Mouse (Mus musculus) liver, embryonic 14.5 days (tissue): ENCODE measurements around the gene Dolpp1. TPM values are rescaled to one million over a fixed set of nuclear protein-coding genes. Genes with fewer than 3 reads are reported as not detected.
A peak's percentile ranks its signal among the peaks of the same experiment; 100 is the strongest.

ENCODE experiments used
- ATAC-seq: fragments of 200-750 bp; cut with Nextera tagmentation; 2 replicates; pipeline ENCODE4 v1.8.0; 2017; ENCODE audit warnings: moderate number of reproducible peaks, mild to moderate bottlenecking, moderate library complexity; ENCODE audit not compliant: insufficient read depth
- DNase-seq, 3 experiments: peaks; one replicate each; pipeline ENCODE4 v3.0.0-alpha.2; 2012 to 2013; ENCODE audit warnings: low read depth in 3 of 3, low spot score in 3 of 3
- H3K27ac ChIP-seq: fragments of 300-500 bp; sonication (generic); 2 replicates; pipeline ENCODE4 v1.5.1; 2014; ENCODE audit warnings: moderate library complexity, mild to moderate bottlenecking, control low read depth, inconsistent platforms
- H3K27me3 ChIP-seq: fragments of 300-500 bp; sonication (generic); 2 replicates; pipeline ENCODE4 v1.6.1; 2014; ENCODE audit warnings: mild to moderate bottlenecking, low read length, moderate library complexity; ENCODE audit not compliant: control insufficient read depth, insufficient read depth
- H3K36me3 ChIP-seq: fragments of 300-500 bp; sonication (generic); replicated peaks from 2 replicates; pipeline ENCODE4 v1.6.1; 2014; ENCODE audit warnings: low read depth; ENCODE audit not compliant: control insufficient read depth, insufficient read depth
- H3K4me1 ChIP-seq, 2 experiments: fragments of 200-500 bp in 1 of 2; fragments of 300-500 bp in 1 of 2; sonication (generic) in 1 of 2; replicated peaks; 2 replicates each; pipeline ENCODE4 v1.6.1; 2012 to 2014; ENCODE audit warnings: antibody characterized with exemption in 1 of 2, inconsistent platforms in 1 of 2, low read length in 1 of 2; ENCODE audit not compliant: control insufficient read depth in 2 of 2, insufficient read depth in 2 of 2
- H3K4me2 ChIP-seq: fragments of 300-500 bp; sonication (generic); 2 replicates; pipeline ENCODE4 v1.6.1; 2014; ENCODE audit warnings: low read depth, mild to moderate bottlenecking, control low read depth, moderate library complexity
- H3K4me3 ChIP-seq, 2 experiments: fragments of 200-500 bp in 1 of 2; fragments of 300-500 bp in 1 of 2; sonication (generic) in 1 of 2; 2 replicates each; pipeline ENCODE4 v1.5.1; 2012 to 2014; ENCODE audit warnings: low read depth in 2 of 2, low read length in 2 of 2, mild to moderate bottlenecking in 2 of 2, control low read depth in 1 of 2, inconsistent platforms in 1 of 2, moderate library complexity in 1 of 2; ENCODE audit not compliant: insufficient read depth in 1 of 2
- H3K9ac ChIP-seq: fragments of 300-500 bp; sonication (generic); replicated peaks from 2 replicates; pipeline ENCODE4 v1.6.1; 2014; ENCODE audit warnings: mild to moderate bottlenecking, control low read depth, moderate library complexity
- H3K9me3 ChIP-seq: fragments of 300-500 bp; sonication (generic); 2 replicates; pipeline ENCODE4 v1.6.1; 2016; ENCODE audit warnings: low read length, mixed read lengths; ENCODE audit not compliant: control insufficient read depth
- CTCF ChIP-seq: IDR thresholded peaks from 2 replicates; pipeline ENCODE4 v1.5.1; 2016; ENCODE audit warnings: antibody characterized with exemption, low read depth, control low read depth
- EP300 ChIP-seq: IDR thresholded peaks from 2 replicates; pipeline ENCODE4 v1.6.1; 2016; ENCODE audit warnings: antibody characterized with exemption, low read depth
- WGBS: fragments of 180-500 bp; shearing (Covaris S2); extraction: QIAGEN DNeasy Blood & Tissue Kit; methylation state at CpG from one replicate; pipeline ENCODE4 v1.1.7; 2014; ENCODE audit not compliant: insufficient replicate concordance; 5-methylcytosine and 5-hydroxymethylcytosine counted together
- polyA plus RNA-seq, 2 experiments: library from polyadenylated mRNA; depleted of rRNA in 1 of 2; stranded (reverse) in 1 of 2; unstranded in 1 of 2; fragments of >200 nt; fragmentation: Nextera tagmentation in 1 of 2; extraction: Ambion mirVana in 1 of 2; gene quantifications; 2 replicates each; pipeline versions ENCODE4 v1.2.1 to v1.2.3; 2012 to 2014

Dolpp1 gene
- polyA plus RNA-seq, 2 experiments: 13.5 to 17.0 TPM

GRCm38 (mm10) chr2:30377721-30378120 is 14.3 kb upstream of the Dolpp1 start:
- Histone ChIP-seq H3K4me2 (no peak overlapping the region), H3K9me3 (no peaks in the 10 kb centered on the region), H3K4me3 (no peak overlapping the region), H3K4me1 (peaks cover 8 to 23% of the 10 kb centered on the region in 2 experiments), H3K27me3 (no peaks in the 10 kb centered on the region), H3K27ac (no peak overlapping the region), H3K9ac (no peak overlapping the region), H3K36me3 (peaks cover 16% of the 10 kb centered on the region)
- TF ChIP-seq CTCF (peak; percentile 47), EP300 (no peak)
- ATAC-seq: no peak
- WGBS: 74% methylated on average over 5 of the region's 5 CpGs
- DNase-seq: no peak

GRCm38 (mm10) chr2:30379307-30379706 is 12.7 kb upstream of the Dolpp1 start:
- Histone ChIP-seq H3K4me3 (no peak overlapping the region), H3K4me1 (peaks cover 8 to 23% of the 10 kb centered on the region in 2 experiments), H3K27me3 (no peaks in the 10 kb centered on the region), H3K27ac (peak overlapping the region; percentile 24; the same call in 1 of the 2 replicates), H3K36me3 (peaks cover 6% of the 10 kb centered on the region), H3K9me3 (no peaks in the 10 kb centered on the region), H3K9ac (no peak overlapping the region), H3K4me2 (no peak overlapping the region)
- 66% methylated on average over 7 of the region's 7 CpGs for WGBS
- DNase-seq (no peak), ATAC-seq (peak; percentile 38; the same call in 1 of the 2 replicates)
- TF ChIP-seq EP300 (0 out of 2 replicates have a peak, but pooled peaks have one; percentile 38), CTCF (no peak)

GRCm38 (mm10) chr2:30380564-30381376 is 11.3 kb upstream of the Dolpp1 start:
- Histone ChIP-seq H3K27ac (peak overlapping the region; percentile 7), H3K4me3 (no peak overlapping the region), H3K36me3 (peaks cover 5% of the 10 kb centered on the region), H3K4me2 (peak overlapping the region; percentile 21), H3K27me3 (no peaks in the 10 kb centered on the region), H3K9ac (no peak overlapping the region), H3K4me1 (peaks cover 8 to 23% of the 10 kb centered on the region in 2 experiments), H3K9me3 (no peaks in the 10 kb centered on the region)
- TF ChIP-seq CTCF (no peak), EP300 (no peak)
- WGBS: 65% methylated on average over 9 of the region's 10 CpGs
- DNase-seq: peak in 1 of 3 experiments; percentile 33
- ATAC-seq: peak; percentile 55; the same call in 1 of the 2 replicates

GRCm38 (mm10) chr2:30381377-30381725 is 10.7 kb upstream of the Dolpp1 start:
- H3K27ac ChIP-seq: peak overlapping the region; percentile 7
- no peak overlapping the region for H3K4me3 ChIP-seq
- H3K27me3 ChIP-seq: no peaks in the 10 kb centered on the region
- ATAC-seq (peak; percentile 75), DNase-seq (peak in 1 of 3 experiments; percentile 56)
- no peak overlapping the region for H3K9ac ChIP-seq
- H3K4me2 ChIP-seq: peak overlapping the region; percentile 18
- H3K36me3 ChIP-seq: peaks cover 5% of the 10 kb centered on the region
- 52% methylated on average over 4 of the region's 4 CpGs for WGBS
- H3K4me1 ChIP-seq: peaks cover 8 to 23% of the 10 kb centered on the region in 2 experiments
- H3K9me3 ChIP-seq: no peaks in the 10 kb centered on the region
- TF ChIP-seq EP300 (0 out of 2 replicates have a peak, but pooled peaks have one; percentile 13), CTCF (no peak)

GRCm38 (mm10) chr2:30384814-30385213 is 7.2 kb upstream of the Dolpp1 start:
- Histone ChIP-seq H3K27ac (no peak overlapping the region), H3K36me3 (no peaks in the 10 kb centered on the region), H3K9ac (no peak overlapping the region), H3K4me1 (peaks cover 8 to 14% of the 10 kb centered on the region in 2 experiments), H3K27me3 (no peaks in the 10 kb centered on the region), H3K9me3 (no peaks in the 10 kb centered on the region), H3K4me3 (no peak overlapping the region), H3K4me2 (no peak overlapping the region)
- 62% methylated on average over 5 of the region's 5 CpGs for WGBS
- DNase-seq (no peak), ATAC-seq (no peak)
- TF ChIP-seq CTCF (no peak), EP300 (no peak)
